Mouse (Mus musculus) yolk sac, embryonic 10.5 days (tissue): Measurements from ENCODE around the gene Agap2.
A peak's percentile ranks its signal among the peaks of the same experiment; 100 is the strongest.
"Not testable (repeated sequence)": the region's sequence is repeated elsewhere in the genome, so short reads cannot be mapped to it uniquely, and the experiment has no call there.

ENCODE experiments used
- DNase-seq: peaks from one replicate; pipeline ENCODE4 v3.0.0-alpha.2; 2017; ENCODE audit warnings: low spot score

Gene Agap2

DNA sequence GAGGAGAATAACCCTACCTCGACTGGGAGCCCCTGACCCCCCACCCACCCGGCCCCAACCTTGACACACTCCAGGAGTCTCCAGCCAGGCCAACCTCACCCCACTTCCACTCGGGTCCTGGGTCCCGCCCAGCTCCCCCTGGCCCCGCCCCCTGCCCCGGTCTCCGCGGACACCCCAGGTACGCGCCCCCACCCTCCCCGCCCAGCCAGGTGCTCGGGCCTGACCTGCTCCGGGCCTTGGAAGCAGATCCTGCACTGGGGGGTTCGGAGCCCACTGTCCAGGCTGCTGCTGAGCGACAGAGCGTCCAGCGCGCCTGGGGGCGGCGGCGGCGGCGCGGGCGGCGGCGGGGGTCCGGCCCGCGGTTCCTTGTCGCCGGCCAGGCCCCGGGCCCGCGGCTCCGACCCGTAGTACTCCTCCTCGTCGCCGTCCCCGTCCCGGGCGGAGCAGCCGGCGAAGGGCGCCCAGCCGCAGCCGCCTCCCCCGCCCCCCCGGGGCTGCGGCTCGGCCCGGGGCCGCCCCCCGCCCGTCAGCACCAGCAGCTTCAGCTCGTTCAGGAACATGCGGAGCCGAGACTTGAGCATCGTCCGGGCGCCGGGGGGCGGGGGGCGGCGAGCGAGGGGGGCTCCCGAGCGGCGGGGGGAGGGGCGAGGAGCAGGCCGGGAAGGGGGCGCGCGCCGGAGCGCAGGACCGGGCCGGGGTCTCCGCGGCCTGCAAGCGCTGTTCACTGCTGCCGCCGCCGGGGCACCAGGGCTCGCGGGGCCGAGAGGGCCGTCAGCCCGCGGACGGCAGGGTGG lies 15.7 kb upstream of the Agap2 start:
- DNase-seq: peak; percentile 47

DNA sequence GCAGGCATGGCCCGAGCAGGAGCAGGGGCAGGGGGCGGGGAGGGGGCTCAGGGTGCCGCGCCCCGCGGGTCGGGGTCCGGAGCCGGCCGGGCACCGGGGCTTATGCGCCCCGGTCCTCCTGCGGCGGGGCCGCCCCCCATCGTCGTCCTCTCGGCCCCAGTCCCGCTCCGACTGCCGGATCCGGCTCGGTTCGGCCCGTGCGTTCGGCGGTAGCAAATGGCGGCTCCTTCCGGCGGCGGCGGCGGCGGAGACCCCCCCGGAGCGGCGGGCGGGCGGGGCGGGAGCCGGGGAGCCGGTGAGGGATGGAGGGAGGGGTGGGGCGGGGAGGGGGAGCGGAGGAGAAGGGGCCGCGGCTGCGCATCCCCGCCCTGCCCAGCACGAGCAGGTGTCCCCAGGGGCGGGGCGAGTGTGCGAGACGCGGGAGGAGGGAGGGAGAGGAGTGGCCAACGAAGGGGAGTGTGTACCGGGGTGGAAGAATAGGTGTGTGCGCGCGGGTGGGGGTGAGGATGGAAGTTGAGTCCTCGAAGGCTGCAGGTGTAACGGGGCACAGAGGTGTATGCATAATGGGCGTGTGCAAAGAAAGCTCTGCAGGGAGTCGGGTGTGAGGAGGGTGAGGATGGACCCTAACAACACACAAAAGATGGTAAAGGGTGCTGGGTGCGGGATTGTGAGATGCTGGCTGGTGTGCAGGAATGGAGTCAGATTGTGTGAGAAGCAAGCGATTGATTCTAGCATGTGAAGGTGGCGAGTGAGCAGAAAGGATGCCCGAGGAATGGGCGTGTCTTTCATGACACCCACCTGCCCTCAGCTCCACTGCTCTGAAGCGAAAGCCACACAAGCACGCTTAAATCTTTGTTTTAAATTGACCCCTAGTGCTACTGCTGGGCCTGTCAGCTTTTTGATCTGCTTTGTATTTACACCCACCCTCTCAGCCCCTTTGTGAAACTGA lies 14.8 kb upstream of the Agap2 start, which contains the start of gene March9:
Gene March9, minus strand, starts transcription at position 217 of the 949 bp plus-strand sequence.
- peak; percentile 85 for DNase-seq

DNA sequence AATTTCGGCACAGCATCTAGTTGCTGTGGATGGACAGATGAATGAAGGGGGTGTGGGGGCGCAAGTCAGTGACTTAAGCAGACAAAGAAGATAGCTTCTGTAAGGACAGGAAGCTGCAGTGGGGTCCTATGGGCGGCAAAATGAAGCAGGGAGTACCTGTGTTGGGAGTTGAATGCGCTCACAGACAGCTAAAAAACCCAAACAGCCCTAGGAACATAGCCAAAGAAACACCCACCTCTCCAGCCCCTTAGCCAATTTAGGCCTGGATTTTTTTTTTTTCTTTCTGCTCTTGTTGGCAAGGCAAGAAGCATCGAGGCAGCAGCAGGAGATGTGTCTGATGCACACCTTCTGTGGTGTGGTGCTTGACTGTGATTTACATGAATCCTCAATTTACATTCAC lies 14.0 kb upstream of the Agap2 start:
- no peak for DNase-seq

DNA sequence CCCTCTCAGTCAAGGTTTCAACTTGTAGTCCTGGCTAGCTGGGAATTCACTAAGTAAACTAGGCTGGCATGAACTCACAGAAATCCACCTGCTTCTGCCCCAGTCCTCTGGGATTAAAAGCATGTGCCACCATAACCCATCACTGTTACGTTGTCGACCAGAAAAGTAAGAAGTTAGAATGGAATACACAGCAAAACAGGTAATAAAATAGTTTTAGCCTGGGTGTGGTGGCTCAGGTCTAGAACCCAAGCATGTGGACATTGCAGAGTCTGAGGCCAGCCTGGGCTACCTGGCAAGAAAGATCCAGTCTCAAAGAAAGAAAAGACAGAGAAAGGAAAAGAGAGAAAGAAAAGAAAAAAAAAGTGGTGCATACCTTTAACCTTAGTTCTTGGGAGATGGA lies 13.6 kb upstream of the Agap2 start:
- DNase-seq: no peak

DNA sequence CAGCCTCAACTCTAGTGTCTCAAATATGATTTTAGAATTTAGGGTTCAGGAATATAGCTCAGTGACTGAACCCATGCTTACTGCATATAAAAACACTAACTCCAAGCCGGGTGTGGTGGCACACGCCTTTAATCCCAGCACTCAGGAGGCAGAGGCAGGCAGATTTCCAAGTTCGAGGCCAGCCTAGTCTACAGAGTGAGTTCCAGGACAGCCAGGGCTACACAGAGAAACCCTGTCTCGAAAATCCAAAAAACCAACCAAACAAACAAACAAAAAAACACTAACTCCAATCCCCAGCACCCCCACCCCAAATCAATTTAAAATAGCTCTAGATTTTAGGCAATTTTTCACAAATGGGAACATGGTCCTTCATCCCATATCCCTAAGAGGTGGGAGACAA lies 13.0 kb upstream of the Agap2 start:
- not testable (repeated sequence) for DNase-seq

DNA sequence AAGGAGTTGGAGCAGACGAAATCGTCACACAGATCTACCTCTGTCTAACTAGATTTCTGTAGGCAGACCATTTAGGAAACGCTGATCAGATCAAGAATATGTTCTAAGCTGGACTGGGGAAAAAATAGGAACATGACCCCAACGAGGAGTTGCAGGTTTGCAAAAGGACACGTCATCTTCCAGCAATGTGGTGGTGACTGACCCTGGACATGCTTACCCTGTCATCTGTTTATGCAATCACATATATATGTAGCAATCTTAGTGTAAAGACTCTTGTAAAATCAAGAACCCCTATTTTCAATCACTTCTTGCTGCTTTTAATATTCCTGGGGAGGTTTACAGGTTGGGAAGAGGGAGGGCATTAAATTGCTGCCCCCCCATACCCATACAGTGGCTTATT lies 12.6 kb upstream of the Agap2 start:
- no peak for DNase-seq

DNA sequence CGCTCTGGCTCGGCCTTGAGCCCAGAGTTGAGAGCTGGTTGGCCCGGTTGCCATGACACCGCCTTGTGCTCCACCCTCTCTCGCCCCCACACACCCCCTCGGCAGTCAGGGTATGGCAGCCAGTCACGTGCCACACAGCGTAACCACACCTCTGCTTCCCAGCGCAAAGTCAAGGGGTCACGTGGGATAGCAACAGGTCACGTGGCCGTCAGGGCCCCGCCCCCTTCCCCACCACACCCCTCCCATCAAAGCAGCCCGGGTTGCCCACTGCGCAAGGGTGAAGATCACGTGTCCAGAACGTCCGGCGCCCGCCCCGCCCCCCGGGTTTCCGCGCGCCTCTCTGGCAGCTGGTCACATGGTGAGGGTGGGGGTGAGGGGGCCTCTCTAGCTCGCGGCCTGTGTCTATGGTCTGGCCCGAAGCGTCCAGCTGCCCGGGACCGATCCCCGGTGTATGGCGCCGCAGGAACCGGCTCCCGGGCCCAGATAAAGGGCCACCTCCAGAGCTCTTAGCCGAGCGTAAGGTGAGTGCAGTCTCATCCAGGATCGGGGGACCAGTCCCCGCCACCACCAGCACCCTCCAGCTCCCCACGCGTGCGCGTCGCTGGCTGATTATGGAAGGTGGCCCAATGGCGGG lies 11.7 kb upstream of the Agap2 start, which contains the start of gene Cdk4:
Gene Cdk4, plus strand, starts transcription at position 296 of the 634 bp plus-strand sequence.
- peak; percentile 100 for DNase-seq

DNA sequence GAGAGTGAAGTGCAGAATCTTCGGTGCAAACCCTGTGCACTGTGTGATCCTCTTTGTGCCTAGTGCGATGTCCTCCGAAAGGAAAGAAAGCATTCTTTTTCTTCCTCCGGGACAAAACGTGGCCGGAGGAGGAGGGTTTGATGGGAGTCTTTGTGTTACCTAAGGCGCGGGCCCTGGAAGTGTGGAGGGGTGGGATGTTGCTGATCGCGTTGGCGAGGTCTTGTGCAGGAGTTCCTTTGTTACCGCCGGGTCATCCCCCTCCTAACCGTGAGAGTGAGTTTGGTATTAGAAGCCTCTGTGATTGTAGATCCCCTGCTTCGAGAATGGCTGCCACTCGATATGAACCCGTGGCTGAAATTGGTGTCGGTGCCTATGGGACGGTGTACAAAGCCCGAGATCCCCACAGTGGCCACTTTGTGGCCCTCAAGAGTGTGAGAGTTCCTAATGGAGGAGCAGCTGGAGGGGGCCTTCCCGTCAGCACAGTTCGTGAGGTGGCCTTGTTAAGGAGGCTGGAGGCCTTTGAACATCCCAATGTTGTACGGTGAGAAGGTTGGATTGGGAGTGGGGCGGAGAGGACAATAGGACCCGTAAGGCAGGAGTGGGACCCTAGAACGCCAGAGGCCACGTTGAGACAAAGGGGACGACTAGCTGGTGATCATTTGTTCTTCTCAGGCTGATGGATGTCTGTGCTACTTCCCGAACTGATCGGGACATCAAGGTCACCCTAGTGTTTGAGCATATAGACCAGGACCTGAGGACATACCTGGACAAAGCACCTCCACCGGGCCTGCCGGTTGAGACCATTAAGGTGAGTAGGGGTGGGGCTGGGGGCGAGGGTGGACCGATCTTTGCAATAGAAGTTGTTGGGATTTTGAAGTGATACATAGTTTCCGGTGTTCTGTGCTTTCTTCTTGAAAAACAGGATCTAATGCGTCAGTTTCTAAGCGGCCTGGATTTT lies 10.9 kb upstream of the Agap2 start:
- peak; percentile 42 for DNase-seq

DNA sequence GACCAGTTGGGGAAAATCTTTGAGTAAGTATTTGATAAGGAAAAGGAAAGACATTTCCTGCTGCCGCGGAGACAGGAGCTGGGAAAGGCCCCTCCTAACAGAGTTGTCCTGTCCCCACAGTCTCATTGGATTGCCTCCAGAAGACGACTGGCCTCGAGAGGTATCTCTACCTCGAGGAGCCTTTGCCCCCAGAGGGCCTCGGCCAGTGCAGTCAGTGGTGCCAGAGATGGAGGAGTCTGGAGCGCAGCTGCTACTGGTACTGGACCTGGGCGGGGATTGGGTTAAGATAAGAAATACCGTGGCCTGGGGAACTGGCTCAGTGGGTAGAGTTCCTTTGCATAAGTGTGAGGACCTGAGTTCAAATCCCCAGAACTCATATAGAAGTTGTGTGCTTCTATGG lies 9.1 kb upstream of the Agap2 start:
- no peak for DNase-seq

DNA sequence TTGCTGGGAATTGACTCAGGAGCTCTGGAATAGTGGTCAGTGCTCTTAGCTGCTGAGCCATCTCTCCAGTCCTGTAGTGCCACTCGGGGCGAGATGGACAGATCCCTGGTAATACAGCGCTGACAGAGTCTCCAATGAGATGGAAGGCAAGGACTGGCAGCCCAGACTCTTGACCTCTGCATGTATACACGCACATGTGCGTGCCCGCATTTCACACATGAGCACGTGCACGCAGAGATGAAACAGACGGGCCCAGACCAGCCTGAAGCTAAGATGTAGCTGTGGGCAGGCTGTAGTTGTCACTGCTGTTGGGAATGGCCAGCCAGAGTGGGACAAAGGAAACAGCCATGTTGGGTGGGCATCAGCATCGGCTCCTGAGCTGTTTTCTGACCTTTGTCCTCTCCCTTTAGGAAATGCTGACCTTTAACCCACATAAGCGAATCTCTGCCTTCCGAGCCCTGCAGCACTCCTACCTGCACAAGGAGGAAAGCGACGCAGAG lies 8.5 kb upstream of the Agap2 start:
- peak; percentile 76 for DNase-seq

DNA sequence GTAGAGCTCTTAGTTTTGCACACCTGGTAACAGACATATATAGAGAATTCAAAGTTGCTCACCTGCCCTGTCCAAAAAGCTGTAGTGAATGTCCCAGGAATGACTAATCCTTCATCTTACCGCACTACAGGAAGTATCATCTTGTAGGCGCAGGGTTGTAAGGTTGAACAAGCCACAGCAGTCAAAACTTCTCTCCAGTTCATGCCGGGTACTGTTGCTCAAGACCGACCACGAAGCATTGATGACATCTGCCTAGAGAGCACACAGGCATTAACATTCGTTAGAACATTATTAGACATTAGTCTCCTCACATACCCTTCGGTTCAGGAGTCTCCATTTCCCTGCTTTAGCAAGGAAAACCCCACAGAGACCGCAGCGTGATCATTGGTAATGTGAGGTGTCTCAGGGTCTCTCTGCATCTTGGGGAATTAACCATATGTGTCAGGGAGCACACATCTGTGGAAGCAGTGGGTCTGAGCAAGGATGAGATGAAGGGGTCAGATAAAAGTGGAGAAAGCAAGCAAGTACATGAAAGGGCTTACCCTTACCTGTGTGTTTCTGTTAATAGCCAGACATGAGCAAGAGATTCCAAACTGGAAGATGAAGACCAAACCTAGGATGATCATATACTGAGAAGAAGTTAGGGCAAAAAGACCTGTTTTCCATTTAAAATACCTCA lies 6.6 kb upstream of the Agap2 start:
- no peak for DNase-seq

DNA sequence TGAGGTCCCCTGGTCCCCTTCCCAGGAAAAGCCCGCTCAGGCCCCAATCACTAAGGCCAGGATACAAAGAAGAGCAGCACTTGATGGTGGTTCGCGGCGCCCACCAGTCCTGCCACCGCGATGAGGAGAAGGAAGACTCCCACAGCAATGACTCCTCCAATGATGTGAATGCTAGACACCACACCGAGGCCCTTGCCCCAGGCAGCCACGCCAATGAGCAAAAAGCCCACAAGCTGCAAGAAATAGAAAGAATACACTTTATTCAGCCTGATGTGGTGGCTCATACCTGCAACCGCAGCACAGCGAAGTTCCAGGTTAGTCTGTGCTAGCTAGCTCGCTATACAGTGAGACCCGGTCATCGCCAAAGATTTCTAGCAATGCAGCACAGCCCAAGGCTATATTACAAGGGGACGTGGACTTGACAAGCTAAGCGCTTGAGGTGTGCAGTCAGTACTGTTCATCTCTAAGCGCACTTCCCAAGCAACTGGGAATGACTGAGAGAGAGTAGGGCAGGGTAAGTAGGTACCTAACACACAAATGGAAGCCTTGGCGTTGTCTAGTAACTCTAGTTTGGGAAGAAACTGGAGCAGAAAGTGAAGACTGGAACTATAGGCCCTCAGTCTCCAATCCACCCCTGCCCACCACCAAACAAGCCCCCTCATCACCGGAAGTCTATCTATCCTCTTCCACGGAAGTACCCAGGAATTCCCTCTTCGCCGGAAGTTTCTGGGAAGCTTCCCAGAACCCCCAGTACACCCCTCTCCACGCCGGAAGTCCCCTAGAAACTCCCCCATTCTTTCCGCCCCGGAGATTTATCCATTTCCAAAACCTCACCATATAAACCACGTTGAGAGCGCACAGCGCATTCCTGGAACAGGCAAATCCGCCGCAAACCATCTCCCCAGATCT lies 5.5 kb upstream of the Agap2 start:
- DNase-seq: no peak

DNA sequence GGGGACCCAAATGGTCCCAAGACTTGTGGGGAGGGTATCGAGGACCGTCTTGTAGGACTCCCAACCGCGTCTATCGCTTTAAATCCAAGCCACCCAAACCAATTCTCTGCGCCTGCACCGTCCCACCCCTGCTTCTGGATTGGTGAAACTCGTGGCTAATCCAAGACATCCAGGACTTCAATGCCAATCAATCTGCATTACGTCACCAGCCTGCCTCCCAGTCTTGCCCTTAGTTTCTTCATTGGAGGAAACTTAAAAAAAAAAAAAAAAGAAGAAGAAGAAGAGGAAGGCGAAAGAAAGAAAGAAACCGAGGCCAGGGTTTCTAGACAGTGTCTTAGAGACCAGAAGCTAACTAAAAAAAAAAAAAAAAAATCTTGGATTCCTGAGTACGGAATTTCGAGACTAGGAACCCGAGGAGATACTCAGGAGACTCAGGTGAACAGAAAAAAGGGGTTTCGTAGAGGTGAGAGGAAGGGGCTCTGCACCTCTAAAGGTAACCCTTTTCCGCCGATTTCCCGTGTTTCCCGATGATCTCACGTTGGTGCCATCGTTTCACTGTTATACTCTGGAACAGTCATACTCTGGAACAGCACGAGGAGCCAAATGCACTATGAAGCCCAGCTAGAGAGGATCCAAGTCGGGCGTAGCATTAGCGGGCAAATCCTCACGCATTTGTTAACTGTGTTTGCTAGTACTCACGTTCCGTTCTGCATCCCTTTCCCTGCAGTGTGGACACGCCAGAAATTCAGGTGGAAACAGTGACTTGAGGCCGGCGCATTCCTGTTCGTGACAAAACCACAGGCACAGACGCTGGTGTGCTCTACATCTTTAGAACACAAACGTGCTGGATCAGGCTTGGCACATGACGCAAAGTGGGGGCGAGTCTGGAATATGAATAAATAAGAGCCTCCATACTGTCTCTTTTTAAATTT lies 4.6 kb upstream of the Agap2 start, which contains the start of gene Tspan31:
Gene Tspan31, minus strand, starts transcription at position 75 of the 932 bp plus-strand sequence.
- peak; percentile 96 for DNase-seq

DNA sequence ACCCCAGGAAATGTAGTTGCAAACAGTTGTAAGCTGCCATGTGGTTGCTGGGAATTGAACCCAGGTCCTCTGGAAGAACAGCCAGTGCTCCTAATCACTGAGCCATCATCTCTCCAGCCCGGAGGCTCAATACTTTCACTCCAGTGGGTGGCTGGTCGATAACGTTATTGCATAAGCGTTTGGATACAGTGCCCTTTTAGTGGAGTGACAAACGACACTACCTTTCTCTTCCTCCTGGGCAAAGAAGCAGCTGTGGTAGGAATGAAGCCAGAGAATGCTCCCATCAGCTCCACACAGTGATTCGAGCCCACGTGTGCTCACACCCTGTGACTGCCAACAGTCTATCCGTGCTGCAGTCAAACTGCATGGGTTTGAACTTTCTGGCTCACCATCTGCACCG lies 3.9 kb upstream of the Agap2 start:
- DNase-seq: no peak

DNA sequence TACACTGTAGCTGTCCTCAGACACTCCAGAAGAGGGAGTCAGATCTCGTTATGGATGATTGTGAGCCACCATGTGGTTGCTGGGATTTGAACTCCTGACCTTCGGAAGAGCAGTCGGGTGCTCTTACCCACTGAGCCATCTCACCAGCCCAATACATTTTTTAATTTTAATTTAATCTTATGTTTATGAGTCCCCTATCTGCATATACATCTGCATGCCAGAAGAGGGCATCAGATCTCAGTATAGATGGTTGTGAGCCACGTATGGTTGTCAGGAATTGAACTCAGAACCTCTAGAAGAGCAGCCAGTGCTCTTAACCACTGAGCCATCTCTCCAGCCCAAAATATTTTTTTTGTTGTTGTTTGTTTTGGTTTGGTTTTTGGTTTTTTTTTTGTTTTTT lies 2.8 kb upstream of the Agap2 start:
- not testable (repeated sequence) for DNase-seq

DNA sequence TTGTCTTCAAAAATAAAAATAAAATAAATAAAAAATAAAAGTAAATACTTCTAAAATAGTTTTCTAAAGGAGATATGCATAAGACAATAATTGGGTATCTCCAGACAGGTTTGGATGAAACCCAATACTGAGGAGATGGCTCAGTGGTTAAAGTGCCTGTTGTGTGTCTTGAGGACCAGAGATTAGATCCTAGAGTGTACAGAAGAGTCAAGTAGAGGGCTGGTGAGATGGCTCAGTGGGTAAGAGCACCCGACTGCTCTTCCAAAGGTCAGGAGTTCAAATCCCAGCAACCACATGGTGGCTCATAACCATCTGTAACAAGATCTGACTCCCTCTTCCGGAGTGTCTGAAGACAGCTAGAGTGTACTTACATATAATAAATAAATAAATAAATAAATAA lies 2.1 kb upstream of the Agap2 start:
- DNase-seq: not testable (repeated sequence)

DNA sequence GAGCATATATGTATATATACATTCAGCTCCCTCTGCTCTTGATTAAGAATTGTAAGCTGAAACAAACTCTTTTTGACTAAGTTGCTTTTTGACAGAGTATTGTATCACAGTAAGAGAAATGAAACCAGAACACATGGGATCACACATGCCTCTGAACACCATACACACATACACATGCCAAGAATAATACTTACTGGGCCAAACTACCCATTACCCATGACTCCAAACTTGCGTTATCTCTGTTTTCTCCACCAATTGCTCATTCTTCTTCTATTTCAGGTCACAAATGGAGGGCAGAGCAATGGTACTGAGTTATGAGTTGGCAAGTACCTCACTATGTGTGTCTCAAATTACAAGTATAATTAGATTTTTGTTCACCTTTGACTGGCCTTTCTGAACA lies 1.1 kb upstream of the Agap2 start:
- no peak for DNase-seq

DNA sequence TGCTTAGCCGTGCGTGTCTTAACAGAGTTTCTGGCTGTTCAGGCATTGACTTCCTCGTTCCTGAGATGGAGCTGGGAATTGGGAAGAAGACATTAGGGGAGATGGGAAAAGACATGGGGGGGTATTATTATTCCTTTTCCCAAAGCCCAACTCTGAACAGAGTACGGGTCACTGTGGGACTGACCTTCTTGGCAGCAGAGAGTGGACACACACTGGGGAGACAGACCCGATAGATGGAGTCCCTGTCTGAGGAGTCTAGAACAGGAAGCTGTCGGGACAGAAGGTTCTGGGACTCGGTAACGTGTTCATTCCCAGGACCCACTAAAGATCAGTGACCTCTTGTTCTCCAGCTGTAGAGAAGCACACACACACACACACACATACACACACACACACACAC lies 567 bp downstream of the Agap2 start:
- DNase-seq: no peak
